Mouse (Mus musculus) liver, embryonic 14.5 days (tissue): ENCODE measurements around the gene Aldh9a1. TPM values are rescaled to one million over a fixed set of nuclear protein-coding genes. Genes with fewer than 3 reads are reported as not detected.

Experiments
- ATAC-seq: fragments of 200-750 bp; cut with Nextera tagmentation; 2 replicates; pipeline ENCODE4 v1.8.0; 2017; ENCODE audit warnings: moderate number of reproducible peaks, mild to moderate bottlenecking, moderate library complexity; ENCODE audit not compliant: insufficient read depth
- DNase-seq, 3 experiments: peaks; one replicate each; pipeline ENCODE4 v3.0.0-alpha.2; 2012 to 2013; ENCODE audit warnings: low read depth in 3 of 3, low spot score in 3 of 3
- H3K27ac ChIP-seq: fragments of 300-500 bp; sonication (generic); 2 replicates; pipeline ENCODE4 v1.5.1; 2014; ENCODE audit warnings: moderate library complexity, mild to moderate bottlenecking, control low read depth, inconsistent platforms
- H3K27me3 ChIP-seq: fragments of 300-500 bp; sonication (generic); 2 replicates; pipeline ENCODE4 v1.6.1; 2014; ENCODE audit warnings: mild to moderate bottlenecking, low read length, moderate library complexity; ENCODE audit not compliant: control insufficient read depth, insufficient read depth
- H3K36me3 ChIP-seq: fragments of 300-500 bp; sonication (generic); replicated peaks from 2 replicates; pipeline ENCODE4 v1.6.1; 2014; ENCODE audit warnings: low read depth; ENCODE audit not compliant: control insufficient read depth, insufficient read depth
- H3K4me1 ChIP-seq, 2 experiments: fragments of 200-500 bp in 1 of 2; fragments of 300-500 bp in 1 of 2; sonication (generic) in 1 of 2; replicated peaks; 2 replicates each; pipeline ENCODE4 v1.6.1; 2012 to 2014; ENCODE audit warnings: antibody characterized with exemption in 1 of 2, inconsistent platforms in 1 of 2, low read length in 1 of 2; ENCODE audit not compliant: control insufficient read depth in 2 of 2, insufficient read depth in 2 of 2
- H3K4me2 ChIP-seq: fragments of 300-500 bp; sonication (generic); 2 replicates; pipeline ENCODE4 v1.6.1; 2014; ENCODE audit warnings: low read depth, mild to moderate bottlenecking, control low read depth, moderate library complexity
- H3K4me3 ChIP-seq, 2 experiments: fragments of 200-500 bp in 1 of 2; fragments of 300-500 bp in 1 of 2; sonication (generic) in 1 of 2; 2 replicates each; pipeline ENCODE4 v1.5.1; 2012 to 2014; ENCODE audit warnings: low read depth in 2 of 2, low read length in 2 of 2, mild to moderate bottlenecking in 2 of 2, control low read depth in 1 of 2, inconsistent platforms in 1 of 2, moderate library complexity in 1 of 2; ENCODE audit not compliant: insufficient read depth in 1 of 2
- H3K9ac ChIP-seq: fragments of 300-500 bp; sonication (generic); replicated peaks from 2 replicates; pipeline ENCODE4 v1.6.1; 2014; ENCODE audit warnings: mild to moderate bottlenecking, control low read depth, moderate library complexity
- H3K9me3 ChIP-seq: fragments of 300-500 bp; sonication (generic); 2 replicates; pipeline ENCODE4 v1.6.1; 2016; ENCODE audit warnings: low read length, mixed read lengths; ENCODE audit not compliant: control insufficient read depth
- CTCF ChIP-seq: IDR thresholded peaks from 2 replicates; pipeline ENCODE4 v1.5.1; 2016; ENCODE audit warnings: antibody characterized with exemption, low read depth, control low read depth
- EP300 ChIP-seq: IDR thresholded peaks from 2 replicates; pipeline ENCODE4 v1.6.1; 2016; ENCODE audit warnings: antibody characterized with exemption, low read depth
- WGBS: fragments of 180-500 bp; shearing (Covaris S2); extraction: QIAGEN DNeasy Blood & Tissue Kit; methylation state at CpG from one replicate; pipeline ENCODE4 v1.1.7; 2014; ENCODE audit not compliant: insufficient replicate concordance; 5-methylcytosine and 5-hydroxymethylcytosine counted together
- microRNA-seq: library from miRNA; unstranded; fragments of <30 nt; microRNA quantifications from one replicate; pipeline ENCODE4, GENCODE M21; 2016
- polyA plus RNA-seq, 2 experiments: library from polyadenylated mRNA; depleted of rRNA in 1 of 2; stranded (reverse) in 1 of 2; unstranded in 1 of 2; fragments of >200 nt; fragmentation: Nextera tagmentation in 1 of 2; extraction: Ambion mirVana in 1 of 2; gene quantifications; 2 replicates each; pipeline versions ENCODE4 v1.2.1 to v1.2.3; 2012 to 2014

The Aldh9a1 gene
- polyA plus RNA-seq, 2 experiments, result 28.1 to 52.5 TPM

- peak within 1 kb of the TSS; percentile 89 for H3K9ac ChIP-seq
- peaks cover 17% of the 10 kb centered on the region for H3K36me3 ChIP-seq
- H3K4me2 ChIP-seq, result peak within 1 kb of the TSS; percentile 81
- peak within 1 kb of the TSS; percentile 81 to 93 for H3K4me3 ChIP-seq
- TF ChIP-seq EP300 (0 out of 2 replicates have a peak, but pooled peaks have one; percentile 18), CTCF (peak; percentile 89)
- under 1% methylated on average over 45 of the region's 45 CpGs for WGBS
- peaks cover 6% of the 10 kb centered on the region for H3K27me3 ChIP-seq
- H3K4me1 ChIP-seq, result peaks cover 25 to 30% of the 10 kb centered on the region in 2 experiments
- H3K27ac ChIP-seq, result peak within 1 kb of the TSS; percentile 68
- peak; percentile 90 for ATAC-seq
- H3K9me3 ChIP-seq, result no peaks in the 10 kb centered on the region
- peak; percentile 87 to 94 (median 87) for DNase-seq
Measured at GRCm38 (mm10) chr1:167393683-167394492, 44.1 kb downstream of the Aldh9a1 start, which contains the start of gene Mgst3. Mgst3 (minus strand) TSS chr1:167393841.

GRCm38 (mm10) chr1:167405237-167405636, 55.4 kb downstream of the Aldh9a1 start:
- Histone ChIP-seq H3K4me1 (no peaks in the 10 kb centered on the region), H3K27ac (no peak overlapping the region), H3K4me3 (no peak overlapping the region), H3K27me3 (peaks cover 2% of the 10 kb centered on the region; the same call in 1 of the 2 replicates), H3K9me3 (no peaks in the 10 kb centered on the region), H3K4me2 (no peak overlapping the region), H3K36me3 (no peaks in the 10 kb centered on the region), H3K9ac (no peak overlapping the region)
- ATAC-seq, result no peak
- no peak for DNase-seq
- TF ChIP-seq CTCF (no peak), EP300 (no peak)
- WGBS, result 56% methylated on average over 4 of the region's 4 CpGs

- H3K27ac ChIP-seq, result no peak overlapping the region
- H3K4me2 ChIP-seq, result no peak overlapping the region
- H3K4me1 ChIP-seq, result no peaks in the 10 kb centered on the region
- no peak for DNase-seq
- TF ChIP-seq EP300, result no peak
- no peak for TF ChIP-seq CTCF
- no peak for ATAC-seq
- no peaks in the 10 kb centered on the region for H3K36me3 ChIP-seq
- no peak overlapping the region for H3K9ac ChIP-seq
- H3K4me3 ChIP-seq, result no peak overlapping the region
- no peaks in the 10 kb centered on the region for H3K9me3 ChIP-seq
- H3K27me3 ChIP-seq, result peaks cover 4% of the 10 kb centered on the region; the same call in 1 of the 2 replicates
- 59% methylated on average over 4 of the region's 4 CpGs for WGBS
Measured at GRCm38 (mm10) chr1:167409601-167410000, 59.8 kb downstream of the Aldh9a1 start.

DNA sequence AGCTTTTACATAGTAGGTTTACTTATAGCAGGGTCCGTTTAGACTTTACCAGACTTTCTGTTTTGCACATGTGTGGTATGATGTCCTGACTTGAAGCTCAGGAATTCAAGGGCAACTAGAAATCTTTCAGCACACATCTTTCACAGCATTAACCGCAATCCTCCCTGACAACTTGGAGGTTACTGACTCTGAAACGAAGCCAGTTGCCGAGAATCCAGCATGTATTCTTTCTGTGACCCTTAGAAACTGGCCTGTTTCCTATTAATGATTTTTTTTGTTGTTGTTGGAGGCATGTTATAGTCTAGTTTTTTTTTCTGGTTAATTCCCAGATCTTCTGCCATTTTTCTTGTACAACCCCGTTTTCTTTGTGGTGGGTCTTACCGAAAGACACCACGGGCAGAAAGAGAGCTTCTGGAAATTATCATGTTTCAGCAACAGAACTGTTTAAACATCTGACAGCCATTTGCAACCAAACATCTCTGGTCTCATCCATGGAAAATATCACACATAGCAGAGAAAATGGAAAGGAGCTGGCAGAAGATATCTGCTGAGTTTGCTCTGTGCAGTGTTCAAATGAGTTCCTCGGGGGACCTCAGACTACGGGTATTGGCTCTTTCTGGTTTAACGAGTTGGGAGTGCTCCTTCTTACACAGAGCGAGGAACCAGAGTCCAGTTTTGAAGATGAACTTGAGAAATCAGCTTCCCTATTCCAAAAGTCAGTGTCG, 62.4 kb downstream of the Aldh9a1 start:
- no peak for ATAC-seq
- Histone ChIP-seq H3K36me3 (no peaks in the 10 kb centered on the region), H3K4me3 (no peak overlapping the region), H3K4me1 (no peaks in the 10 kb centered on the region), H3K4me2 (no peak overlapping the region), H3K9me3 (no peaks in the 10 kb centered on the region), H3K9ac (no peak overlapping the region), H3K27me3 (peaks cover 4% of the 10 kb centered on the region; the same call in 1 of the 2 replicates), H3K27ac (no peak overlapping the region)
- DNase-seq, result no peak
- 60% methylated on average over 12 of the region's 12 CpGs for WGBS
- TF ChIP-seq EP300, result no peak
- TF ChIP-seq CTCF, result no peak

- WGBS, result 3% methylated on average over 7 of the region's 7 CpGs
- DNase-seq (peak; percentile 36 to 45 (median 42)), ATAC-seq (no peak)
- peak; percentile 84 for TF ChIP-seq CTCF
- TF ChIP-seq EP300, result no peak
- no peaks in the 10 kb centered on the region for H3K9me3 ChIP-seq
- no peaks in the 10 kb centered on the region for H3K36me3 ChIP-seq
- no peak overlapping the region for H3K4me2 ChIP-seq
- no peak overlapping the region for H3K27ac ChIP-seq
- H3K4me1 ChIP-seq, result no peaks in the 10 kb centered on the region
- peaks cover 4% of the 10 kb centered on the region; the same call in 1 of the 2 replicates for H3K27me3 ChIP-seq
- H3K4me3 ChIP-seq, result no peak overlapping the region
- H3K9ac ChIP-seq, result no peak overlapping the region
Measured at GRCm38 (mm10) chr1:167414846-167415245, 65.1 kb downstream of the Aldh9a1 start.

Small RNA genes within 50 kb of the gene (microRNA-seq; reads per million reads assigned to microRNA genes)
- not detected for gene Gm25911

Other genes starting within 250 kb of the Aldh9a1 start
- gene Uck2, start 64.7 kb upstream of the Aldh9a1 start, polyA plus RNA-seq (2012; rRNA removed), result 15.3 and 17.6 TPM in 2 replicates
- gene Uck2, start 64.7 kb upstream of the Aldh9a1 start, polyA plus RNA-seq (2014; fragmentation: Nextera tagmentation; extraction: Ambion mirVana), result 42.6 and 43.4 TPM in 2 replicates
- gene Tmco1, start 41.6 kb upstream of the Aldh9a1 start, polyA plus RNA-seq (2012; rRNA removed), result 33.4 and 43.4 TPM in 2 replicates
- 64.1 and 65.4 TPM in 2 replicates for gene Tmco1, start 41.6 kb upstream of the Aldh9a1 start, polyA plus RNA-seq (2014; fragmentation: Nextera tagmentation; extraction: Ambion mirVana)
- gene Mgst3, start 43.9 kb downstream of the Aldh9a1 start, polyA plus RNA-seq (2012; rRNA removed), result 330 and 468 TPM in 2 replicates
- 596 and 611 TPM in 2 replicates for gene Mgst3, start 43.9 kb downstream of the Aldh9a1 start, polyA plus RNA-seq (2014; fragmentation: Nextera tagmentation; extraction: Ambion mirVana)
- 0.02 TPM in 1 of 2 replicates, not detected in the other for gene Lrrc52, start 116.8 kb downstream of the Aldh9a1 start, polyA plus RNA-seq (2012; rRNA removed)
- 0.16 TPM in 1 of 2 replicates, not detected in the other for gene Lrrc52, start 116.8 kb downstream of the Aldh9a1 start, polyA plus RNA-seq (2014; fragmentation: Nextera tagmentation; extraction: Ambion mirVana)
- 0.03 and 0.05 TPM in 2 replicates for gene Rxrg, start 248.4 kb downstream of the Aldh9a1 start, polyA plus RNA-seq (2012; rRNA removed)
- gene Rxrg, start 248.4 kb downstream of the Aldh9a1 start, polyA plus RNA-seq (2014; fragmentation: Nextera tagmentation; extraction: Ambion mirVana), result not detected in 2 replicates